Mouse (Mus musculus): Measurements from ENCODE around the gene Rnf227. TPM values are rescaled to one million over a fixed set of nuclear protein-coding genes. Genes with fewer than 3 reads are reported as not detected.

Gene Rnf227
- 130 and 135 TPM in 2 replicates for polyA plus RNA-seq (2012; rRNA removed)

DNA sequence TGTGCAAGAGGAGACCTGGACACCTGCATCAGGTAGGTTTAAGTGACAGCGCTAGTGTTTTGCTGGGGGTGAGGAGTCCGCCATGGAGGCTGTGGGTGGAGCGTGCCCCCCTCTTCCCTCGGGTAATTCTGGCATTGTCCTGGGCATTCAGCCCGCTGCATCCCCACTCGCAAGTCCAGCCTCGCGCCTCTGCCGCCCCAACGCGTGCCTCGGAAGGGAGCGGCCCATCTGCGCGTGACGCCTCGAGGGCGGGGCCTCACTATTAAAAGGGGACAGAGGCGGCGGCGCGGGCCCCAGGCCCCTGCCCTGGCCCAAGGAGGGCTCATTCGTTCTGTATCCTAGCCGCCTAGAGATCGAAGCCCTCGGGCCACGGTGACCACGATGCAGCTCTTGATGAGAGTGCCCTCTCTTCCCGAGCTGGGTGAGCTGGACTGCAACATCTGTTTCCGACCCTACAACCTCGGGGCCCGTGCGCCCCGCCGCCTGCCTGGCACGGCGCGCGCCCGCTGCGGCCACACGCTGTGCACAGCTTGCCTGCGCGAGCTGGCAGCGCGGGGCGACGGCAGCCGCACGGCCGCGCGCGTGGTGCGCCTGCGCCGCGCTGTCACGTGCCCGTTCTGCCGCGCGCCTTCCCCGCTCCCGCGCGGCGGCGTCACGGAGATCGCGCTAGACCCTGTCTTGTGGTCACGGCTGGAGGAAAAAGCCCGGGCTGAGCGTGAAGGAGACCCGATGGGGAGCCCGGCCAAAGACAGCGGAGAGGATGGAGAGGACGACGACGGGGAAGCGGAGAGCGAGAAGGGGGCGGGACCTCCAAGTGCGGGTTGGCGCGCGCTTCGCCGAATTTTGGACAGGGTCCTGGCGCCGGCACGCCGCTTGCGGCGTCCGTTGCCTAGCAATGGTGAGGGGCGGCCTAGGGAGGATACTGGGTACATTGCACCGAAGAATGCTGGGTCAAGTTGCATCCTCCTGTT is at the start of gene Rnf227:
Rnf227 (plus strand) TSS at position 301 of the 971 bp plus-strand sequence.
- H3K27me3 ChIP-seq (ENCODE audit: control insufficient read depth, insufficient read depth, low read length), result no peaks in the 10 kb centered on the region

DNA sequence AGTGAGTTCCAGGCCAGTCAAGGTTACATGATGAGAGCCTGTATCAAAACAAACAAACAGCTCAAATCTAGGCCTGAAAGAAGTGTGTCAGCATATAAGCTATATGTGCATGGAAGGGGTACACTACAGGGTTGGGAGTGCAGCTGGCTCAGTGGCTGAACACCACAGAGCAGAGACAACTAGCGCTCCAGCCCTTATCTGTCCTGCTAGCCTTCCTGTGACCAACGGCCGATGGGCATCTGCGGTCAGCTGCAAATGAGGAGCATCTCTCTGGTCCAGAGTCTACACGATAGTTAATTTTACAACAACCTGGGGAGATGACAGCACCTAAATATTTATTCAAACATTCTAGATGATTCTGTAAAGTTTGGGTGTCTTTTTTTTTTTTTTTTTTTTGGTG is 49.1 kb upstream of the Rnf227 start:
- TF ChIP-seq POLR2A (IDR thresholded peaks at IDR 0.05; ENCODE audit: borderline replicate concordance, insufficient read depth, low read length), result no peak
- TF ChIP-seq CTCF (IDR thresholded peaks at IDR 0.05; ENCODE audit: borderline replicate concordance, insufficient read depth, low read depth, low read length), result no peak
- H3K4me1 ChIP-seq (ENCODE audit: control insufficient read depth, insufficient read depth, low read length), result no peaks in the 10 kb centered on the region
- no peak overlapping the region for H3K4me3 ChIP-seq (replicated peaks; ENCODE audit: insufficient read depth, low read depth, low read length)
- WGBS, result 97% methylated on average over 5 of the region's 5 CpGs
- no peak for DNase-seq
- H3K27me3 ChIP-seq (ENCODE audit: control insufficient read depth, insufficient read depth, low read length), result no peaks in the 10 kb centered on the region
- H3K27ac ChIP-seq (ENCODE audit: insufficient read depth, low read length), result no peak overlapping the region

More for the DNA sequence above, at the start of gene Rnf227:
- TF ChIP-seq CTCF (IDR thresholded peaks at IDR 0.05; ENCODE audit: borderline replicate concordance, insufficient read depth, low read depth, low read length) (no peak), POLR2A (IDR thresholded peaks at IDR 0.05; ENCODE audit: borderline replicate concordance, insufficient read depth, low read length) (peak; percentile 86)
- peak; percentile 79 to 84 for DNase-seq
- Histone ChIP-seq H3K4me3 (replicated peaks; ENCODE audit: insufficient read depth, low read depth, low read length) (peak within 1 kb of the TSS; percentile 63), H3K27ac (ENCODE audit: insufficient read depth, low read length) (peak within 1 kb of the TSS; percentile 89), H3K4me1 (ENCODE audit: control insufficient read depth, insufficient read depth, low read length) (peaks cover 2% of the 10 kb centered on the region; the same call in 1 of the 2 replicates)
- WGBS, result 1% methylated on average over 99 of the region's 99 CpGs

DNA sequence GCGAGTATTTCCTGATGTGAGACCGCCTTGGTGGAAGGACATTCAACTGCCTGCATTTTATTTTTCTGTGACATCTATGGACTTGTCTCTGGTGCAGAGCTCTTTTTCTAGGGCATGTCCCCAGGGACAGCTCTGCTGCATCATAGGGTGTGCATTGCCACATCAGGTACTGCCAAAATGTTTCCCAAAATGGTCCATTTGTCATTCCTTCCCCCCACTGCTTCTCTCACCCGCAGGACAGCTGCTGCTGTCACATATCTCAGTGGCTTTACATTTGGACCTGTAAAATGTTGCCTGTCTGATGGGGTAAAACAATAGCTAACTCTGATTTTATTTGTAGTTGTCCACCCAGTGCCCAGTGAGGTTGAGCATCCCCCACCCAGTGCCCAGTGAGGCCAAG is 45.0 kb upstream of the Rnf227 start:
- WGBS, result 83% methylated on average over 3 of the region's 3 CpGs
- H3K4me3 ChIP-seq (replicated peaks; ENCODE audit: insufficient read depth, low read depth, low read length), result no peak overlapping the region
- no peaks in the 10 kb centered on the region for H3K27me3 ChIP-seq (ENCODE audit: control insufficient read depth, insufficient read depth, low read length)
- DNase-seq, result no peak
- H3K27ac ChIP-seq (ENCODE audit: insufficient read depth, low read length), result no peak overlapping the region
- no peak for TF ChIP-seq POLR2A (IDR thresholded peaks at IDR 0.05; ENCODE audit: borderline replicate concordance, insufficient read depth, low read length)
- no peaks in the 10 kb centered on the region for H3K4me1 ChIP-seq (ENCODE audit: control insufficient read depth, insufficient read depth, low read length)

DNA sequence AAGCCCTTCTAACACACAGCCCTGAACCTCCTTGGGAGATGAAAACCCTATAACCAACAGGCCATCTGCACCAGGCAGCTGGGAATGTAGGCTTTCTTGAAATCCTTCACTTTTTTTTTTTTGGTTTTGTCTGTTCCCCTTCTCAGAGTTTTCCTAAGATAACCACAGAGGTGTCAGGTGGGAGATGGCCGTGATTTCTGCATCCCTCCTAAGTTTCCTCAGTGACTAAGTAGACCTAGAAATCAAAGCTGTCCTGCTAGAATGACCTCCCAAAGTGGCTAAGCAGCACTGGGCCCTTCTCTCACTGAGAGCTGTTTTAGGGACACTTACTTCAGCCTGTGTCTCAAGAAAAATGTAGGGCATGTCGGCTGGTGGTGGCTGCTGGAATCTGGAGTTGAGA is 42.5 kb upstream of the Rnf227 start:
- no peak overlapping the region for H3K4me3 ChIP-seq (replicated peaks; ENCODE audit: insufficient read depth, low read depth, low read length)
- no peak for DNase-seq
- no peaks in the 10 kb centered on the region for H3K27me3 ChIP-seq (ENCODE audit: control insufficient read depth, insufficient read depth, low read length)
- H3K27ac ChIP-seq (ENCODE audit: insufficient read depth, low read length), result no peak overlapping the region
- H3K4me1 ChIP-seq (ENCODE audit: control insufficient read depth, insufficient read depth, low read length), result no peaks in the 10 kb centered on the region
- WGBS, result 86% methylated on average over 2 of the region's 2 CpGs
- TF ChIP-seq POLR2A (IDR thresholded peaks at IDR 0.05; ENCODE audit: borderline replicate concordance, insufficient read depth, low read length) (no peak), CTCF (IDR thresholded peaks at IDR 0.05; ENCODE audit: borderline replicate concordance, insufficient read depth, low read depth, low read length) (no peak)

DNA sequence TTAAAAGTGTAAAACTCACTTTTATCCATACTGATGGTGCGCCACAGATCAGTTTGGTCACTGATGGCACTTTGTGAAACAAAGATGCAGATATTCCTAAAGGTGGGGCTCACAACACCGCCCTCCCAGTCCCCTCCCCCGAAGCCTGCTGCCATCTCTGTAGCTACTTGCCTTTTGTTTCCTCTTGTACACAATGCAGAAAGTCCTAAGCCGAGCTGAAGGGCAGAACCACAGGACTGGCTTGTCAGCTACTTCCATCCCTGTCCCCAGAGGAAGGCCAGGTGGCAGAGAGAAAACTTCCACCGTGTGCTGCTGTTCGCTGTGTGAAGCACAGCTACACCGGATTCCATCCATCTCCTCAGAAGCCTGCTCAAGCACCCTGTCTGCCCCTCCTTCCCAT is 42.0 kb upstream of the Rnf227 start:
- DNase-seq, result no peak
- Histone ChIP-seq H3K4me3 (replicated peaks; ENCODE audit: insufficient read depth, low read depth, low read length) (no peak overlapping the region), H3K27ac (ENCODE audit: insufficient read depth, low read length) (no peak overlapping the region), H3K27me3 (ENCODE audit: control insufficient read depth, insufficient read depth, low read length) (no peaks in the 10 kb centered on the region), H3K4me1 (ENCODE audit: control insufficient read depth, insufficient read depth, low read length) (no peaks in the 10 kb centered on the region)
- 70% methylated on average over 7 of the region's 7 CpGs for WGBS
- TF ChIP-seq POLR2A (IDR thresholded peaks at IDR 0.05; ENCODE audit: borderline replicate concordance, insufficient read depth, low read length) (no peak), CTCF (IDR thresholded peaks at IDR 0.05; ENCODE audit: borderline replicate concordance, insufficient read depth, low read depth, low read length) (no peak)

DNA sequence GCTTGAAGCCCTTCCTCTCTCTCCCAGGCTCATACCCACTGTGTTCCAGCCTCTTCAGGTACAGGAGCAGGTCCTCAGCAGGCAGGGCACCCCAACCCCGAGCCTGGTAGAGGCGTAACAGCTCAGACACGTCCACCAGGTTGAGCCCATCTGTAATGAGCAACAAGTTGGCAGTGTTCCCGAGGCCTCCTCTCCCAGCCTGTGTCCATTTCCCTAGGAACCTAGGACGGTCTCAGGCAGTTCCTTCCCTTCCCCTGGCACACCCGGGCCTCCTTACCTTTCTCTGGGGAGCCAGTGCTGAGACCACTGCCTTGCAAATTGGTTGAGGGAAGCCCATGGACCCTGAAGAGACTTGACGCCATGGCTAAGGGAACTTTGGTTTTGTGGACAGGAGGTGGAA is 37.4 kb upstream of the Rnf227 start:
- Histone ChIP-seq H3K27me3 (ENCODE audit: control insufficient read depth, insufficient read depth, low read length) (no peaks in the 10 kb centered on the region), H3K4me1 (ENCODE audit: control insufficient read depth, insufficient read depth, low read length) (no peaks in the 10 kb centered on the region), H3K27ac (ENCODE audit: insufficient read depth, low read length) (no peak overlapping the region), H3K4me3 (replicated peaks; ENCODE audit: insufficient read depth, low read depth, low read length) (no peak overlapping the region)
- no peak for DNase-seq
- 39% methylated on average over 7 of the region's 7 CpGs for WGBS
- TF ChIP-seq CTCF (IDR thresholded peaks at IDR 0.05; ENCODE audit: borderline replicate concordance, insufficient read depth, low read depth, low read length), result no peak
- TF ChIP-seq POLR2A (IDR thresholded peaks at IDR 0.05; ENCODE audit: borderline replicate concordance, insufficient read depth, low read length), result no peak

DNA sequence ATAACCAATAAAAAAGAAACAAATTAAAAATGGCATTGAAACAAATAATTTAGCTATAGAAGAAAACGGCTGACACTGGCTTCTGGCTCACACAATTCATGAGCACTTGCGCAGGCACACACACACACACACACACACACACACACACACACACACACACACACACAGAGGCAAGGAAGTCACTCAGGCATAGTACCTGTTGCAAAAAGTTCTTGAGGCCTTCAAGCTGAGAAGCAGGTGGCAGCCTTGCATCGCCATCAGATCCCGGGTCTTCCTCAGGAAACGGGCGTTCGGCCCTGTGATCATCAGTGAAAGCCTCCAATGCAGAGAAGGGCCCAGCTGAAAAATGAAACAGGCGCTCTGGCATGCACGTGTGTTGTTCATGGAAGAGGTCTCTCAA is 35.0 kb upstream of the Rnf227 start:
- Histone ChIP-seq H3K4me3 (replicated peaks; ENCODE audit: insufficient read depth, low read depth, low read length) (no peak overlapping the region), H3K4me1 (ENCODE audit: control insufficient read depth, insufficient read depth, low read length) (no peaks in the 10 kb centered on the region), H3K27ac (ENCODE audit: insufficient read depth, low read length) (no peak overlapping the region), H3K27me3 (ENCODE audit: control insufficient read depth, insufficient read depth, low read length) (no peaks in the 10 kb centered on the region)
- TF ChIP-seq POLR2A (IDR thresholded peaks at IDR 0.05; ENCODE audit: borderline replicate concordance, insufficient read depth, low read length), result no peak
- no peak for TF ChIP-seq CTCF (IDR thresholded peaks at IDR 0.05; ENCODE audit: borderline replicate concordance, insufficient read depth, low read depth, low read length)
- 84% methylated on average over 9 of the region's 9 CpGs for WGBS
- no peak for DNase-seq

DNA sequence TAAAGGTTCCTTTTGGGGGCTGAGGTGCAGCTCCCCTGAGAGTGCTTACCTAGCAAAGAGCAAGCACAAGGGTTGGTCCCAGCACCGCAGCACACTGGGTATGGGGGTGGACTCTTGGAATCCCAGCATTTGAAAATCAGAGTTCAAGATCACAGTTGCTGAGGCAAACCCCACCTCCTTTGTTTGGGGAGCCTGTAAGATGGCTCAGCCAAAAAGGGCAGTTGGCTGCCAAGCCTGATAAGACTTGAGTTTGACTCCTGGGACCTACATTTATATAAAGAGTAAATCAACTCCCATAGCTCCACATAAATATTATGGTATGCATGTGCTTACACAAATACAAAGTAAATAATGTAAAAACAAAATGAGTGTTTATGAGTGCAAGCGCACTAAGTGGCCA is 34.2 kb upstream of the Rnf227 start:
- DNase-seq, result no peak
- no peak overlapping the region for H3K27ac ChIP-seq (ENCODE audit: insufficient read depth, low read length)
- H3K27me3 ChIP-seq (ENCODE audit: control insufficient read depth, insufficient read depth, low read length), result no peaks in the 10 kb centered on the region
- H3K4me3 ChIP-seq (replicated peaks; ENCODE audit: insufficient read depth, low read depth, low read length), result no peak overlapping the region
- 92% methylated on average over 2 of the region's 2 CpGs for WGBS
- 0 out of 2 replicates have a peak, but pooled peaks cover 2% of the 10 kb centered on the region for H3K4me1 ChIP-seq (ENCODE audit: control insufficient read depth, insufficient read depth, low read length)
- TF ChIP-seq POLR2A (IDR thresholded peaks at IDR 0.05; ENCODE audit: borderline replicate concordance, insufficient read depth, low read length) (no peak), CTCF (IDR thresholded peaks at IDR 0.05; ENCODE audit: borderline replicate concordance, insufficient read depth, low read depth, low read length) (no peak)

Measured in cerebellum, adult 2 months (tissue).